Mouse (Mus musculus): ENCODE results near the gene Eda.

DNA sequence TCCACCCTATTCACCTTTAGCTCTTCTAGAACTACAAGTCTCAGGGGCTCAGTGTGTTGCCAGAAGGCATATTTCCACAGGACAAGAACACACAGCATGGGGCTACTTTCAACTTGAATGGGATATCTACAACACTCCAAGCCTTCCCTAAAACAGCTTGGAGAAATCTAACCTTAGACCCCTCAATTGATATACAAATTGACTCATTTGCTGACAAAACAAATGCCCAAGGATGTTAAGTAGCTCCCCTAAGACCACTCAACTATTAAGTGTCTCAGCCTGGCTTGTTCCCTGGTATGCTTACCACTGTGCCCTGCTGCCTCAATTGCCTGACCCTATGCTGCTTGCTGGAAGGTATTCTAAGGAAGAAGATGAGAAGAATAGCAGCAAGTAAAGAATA, 425.5 kb downstream of the Eda start:
- no peak for TF ChIP-seq CTCF (IDR thresholded peaks at IDR 0.05; ENCODE audit: low read depth, low read length)
- no peak for TF ChIP-seq TAL1 (conservative IDR thresholded peaks at IDR 0.05; ENCODE audit: low read depth, low read length)
- TF ChIP-seq GATA1 (IDR thresholded peaks at IDR 0.05; ENCODE audit: borderline replicate concordance, low read length), result no peak
- no peak for TF ChIP-seq POLR2AphosphoS5 (IDR thresholded peaks at IDR 0.05; ENCODE audit: insufficient replicate concordance, low read depth, low read length)

All from G1E (cell line).